In genomic region chr4:135229871-135230270, GRCm38 (mm10) we compare ENCODE assay signal across 27 mouse cellular contexts. TPM values are rescaled to one million over a fixed set of nuclear protein-coding genes. Genes with fewer than 3 reads are reported as not detected.
DNase-seq lines count a peak whose midpoint lies in the region; ATAC-seq lines count a peak whose summit lies in the region.
"Had no signal": no experiment of that assay in that cellular context is flagged by ENCODE, and none has a peak within 500 bp of the region (broad histone marks: within the 10 kb centered on the region; RNA-seq: fewer than 3 reads in every experiment).

No protein-coding gene starts in this region.

- 77% methylated on average over 4 of the region's 4 CpGs for WGBS in forebrain, embryonic 13.5 days
- WGBS in forebrain, embryonic 16.5 days = 70% methylated on average over 4 of the region's 4 CpGs

- DNase-seq in heart, adult 11 months = peak; percentile 90
- DNase-seq in heart, adult 9 months (ENCODE audit: low spot score in 2 of 2) = no peak
- no peak for DNase-seq in urinary bladder, adult 18-20 months (ENCODE audit: low spot score in 2 of 2)
- DNase-seq: adrenal gland, postnatal 14 days; B cell, adult 2 months; embryo, embryonic 11 days; gastrocnemius, adult 2 months; gastrocnemius, postnatal 14 days; heart, adult 18-20 months; heart, postnatal 36 days; kidney, adult 11 months had no signal

- no peak overlapping the region for H3K4me2 ChIP-seq in forebrain, embryonic 13.5 days
- no peak overlapping the region for H3K4me2 ChIP-seq in forebrain, embryonic 16.5 days (ENCODE audit: low read length)
- H3K4me2 ChIP-seq: embryonic facial prominence, embryonic 13.5 days; heart, embryonic 13.5 days; hindbrain, embryonic 13.5 days; intestine, embryonic 15.5 days had no signal

- peak overlapping the region; percentile 8; the same call in 1 of the 2 replicates for H3K27ac ChIP-seq in forebrain, embryonic 13.5 days
- no peak overlapping the region for H3K27ac ChIP-seq in forebrain, embryonic 16.5 days (ENCODE audit: low read length)
- H3K27ac ChIP-seq: embryonic facial prominence, embryonic 10.5 days; embryonic facial prominence, embryonic 13.5 days; gastrocnemius, adult 2 months; heart, embryonic 10.5 days; hindbrain, embryonic 10.5 days; intestine, embryonic 15.5 days had no signal

- H3K4me3 ChIP-seq in forebrain, embryonic 13.5 days = no peak overlapping the region
- H3K4me3 ChIP-seq in forebrain, embryonic 16.5 days (replicated peaks; ENCODE audit: low read length) = no peak overlapping the region
- H3K4me3 ChIP-seq in megakaryocyte, embryonic 14.5 days (replicated peaks) = peak overlapping the region; percentile 46
- H3K4me3 ChIP-seq: embryonic facial prominence, embryonic 10.5 days; embryonic facial prominence, embryonic 13.5 days; erythroblast, embryonic 14.5 days; gastrocnemius, adult 2 months; heart, embryonic 10.5 days; heart, embryonic 13.5 days; hindbrain, embryonic 10.5 days; hindbrain, embryonic 13.5 days; intestine, embryonic 15.5 days had no signal

- H3K4me1 ChIP-seq in forebrain, embryonic 13.5 days = peaks cover 25% of the 10 kb centered on the region
- H3K4me1 ChIP-seq in forebrain, embryonic 16.5 days (replicated peaks; ENCODE audit: control insufficient read depth, insufficient read depth, low read length) = peaks cover 19% of the 10 kb centered on the region
- peaks cover 99% of the 10 kb centered on the region for H3K4me1 ChIP-seq in megakaryocyte, embryonic 14.5 days
- H3K4me1 ChIP-seq: embryonic facial prominence, embryonic 10.5 days; hindbrain, embryonic 10.5 days had no signal

- no peak overlapping the region for H3K9ac ChIP-seq in forebrain, embryonic 13.5 days
- H3K9ac ChIP-seq in forebrain, embryonic 16.5 days (replicated peaks; ENCODE audit: low read depth, low read length) = no peak overlapping the region
- H3K9ac ChIP-seq: embryonic facial prominence, embryonic 13.5 days; hindbrain, embryonic 13.5 days; intestine, embryonic 15.5 days had no signal

- no peaks in the 10 kb centered on the region for H3K9me3 ChIP-seq in forebrain, embryonic 13.5 days (replicated peaks)
- H3K9me3 ChIP-seq in forebrain, embryonic 16.5 days (ENCODE audit: control insufficient read depth, low read length) = no peaks in the 10 kb centered on the region
- no peaks in the 10 kb centered on the region for H3K9me3 ChIP-seq in megakaryocyte, embryonic 14.5 days
- H3K9me3 ChIP-seq: embryonic facial prominence, embryonic 10.5 days; embryonic facial prominence, embryonic 13.5 days; G1E; heart, embryonic 10.5 days; heart, embryonic 13.5 days; hindbrain, embryonic 10.5 days; hindbrain, embryonic 13.5 days; intestine, embryonic 15.5 days had no signal

- no peak for ATAC-seq in forebrain, embryonic 13.5 days
- no peak for ATAC-seq in forebrain, embryonic 16.5 days
- no peak for ATAC-seq in megakaryocyte, adult 5-6 weeks (ENCODE audit: poor library complexity, severe bottlenecking)
- ATAC-seq: hindbrain, embryonic 16.5 days; intestine, embryonic 15.5 days; Patski had no signal

- H3K27me3 ChIP-seq in forebrain, embryonic 13.5 days = no peaks in the 10 kb centered on the region
- no peaks in the 10 kb centered on the region for H3K27me3 ChIP-seq in forebrain, embryonic 16.5 days (replicated peaks; ENCODE audit: control insufficient read depth, insufficient read depth, low read length)
- H3K27me3 ChIP-seq in megakaryocyte, embryonic 14.5 days (replicated peaks) = no peaks in the 10 kb centered on the region
- H3K27me3 ChIP-seq: CH12.LX; embryonic facial prominence, embryonic 13.5 days; heart, embryonic 13.5 days; hindbrain, embryonic 13.5 days; intestine, embryonic 15.5 days; Patski had no signal

- H3K36me3 ChIP-seq in forebrain, embryonic 13.5 days (ENCODE audit: poor library complexity, severe bottlenecking) = peaks cover 17% of the 10 kb centered on the region
- no peaks in the 10 kb centered on the region for H3K36me3 ChIP-seq in forebrain, embryonic 16.5 days (ENCODE audit: control insufficient read depth, insufficient read depth)
- H3K36me3 ChIP-seq in megakaryocyte, embryonic 14.5 days (replicated peaks; ENCODE audit: low read length) = peaks cover 82% of the 10 kb centered on the region

RNA-seq across cellular contexts. Expression of gene Clic4, which starts 42.7 kb away (rescaled TPM):
- 146 and 153 TPM in 2 replicates for polyA plus RNA-seq in forebrain, embryonic 13.5 days (2015; fragmentation: Nextera tagmentation; extraction: Ambion mirVana)
- polyA plus RNA-seq in forebrain, embryonic 16.5 days (2015; fragmentation: Nextera tagmentation; extraction: Ambion mirVana) = 97.8 and 125 TPM in 2 replicates
- 19.4 and 27.6 TPM in 2 replicates for polyA plus RNA-seq in megakaryocyte, embryonic 14.5 days (2012; ENCODE audit: insufficient read depth, low replicate concordance)
- total RNA-seq in megakaryocyte, adult 5-6 weeks (2015) = 28.4 and 29.7 TPM in 2 replicates
- 32.3 and 39.2 TPM in 2 replicates for total RNA-seq in megakaryocyte, adult 5-6 weeks (2017)
